Mouse (Mus musculus) heart, adult 2 months (tissue): ENCODE results near the gene Ccdc40. TPM values are rescaled to one million over a fixed set of nuclear protein-coding genes. Genes with fewer than 3 reads are reported as not detected.
A peak's percentile ranks its signal among the peaks of the same experiment; 100 is the strongest.

ENCODE experiments used
- DNase-seq, 2 experiments: peaks; one replicate each; pipeline ENCODE4 v3.0.0; 2021
- H3K27ac ChIP-seq: fragments of 200-600 bp; 2 replicates; pipeline ENCODE4 v1.8.1; 2022
- H3K27me3 ChIP-seq: fragments of 200-500 bp; 2 replicates; pipeline ENCODE4 v1.6.1; 2012; ENCODE audit warnings: mild to moderate bottlenecking, low read length, inconsistent platforms, mixed read lengths; ENCODE audit not compliant: control insufficient read depth, insufficient read depth
- H3K36me3 ChIP-seq: fragments of 200-500 bp; 2 replicates; pipeline ENCODE4 v1.6.1; 2012; ENCODE audit warnings: low read length, inconsistent platforms; ENCODE audit not compliant: control insufficient read depth, insufficient read depth
- H3K4me1 ChIP-seq: fragments of 200-500 bp; 2 replicates; pipeline ENCODE4 v1.6.1; 2011; ENCODE audit warnings: low read length; ENCODE audit not compliant: control insufficient read depth, insufficient read depth
- H3K4me3 ChIP-seq: fragments of 200-600 bp; 2 replicates; pipeline ENCODE4 v1.8.1; 2022
- H3K79me2 ChIP-seq: fragments of 200-500 bp; replicated peaks from 2 replicates; pipeline ENCODE4 v1.6.1; 2012; ENCODE audit warnings: mild to moderate bottlenecking, inconsistent platforms, low read length, moderate library complexity, mixed read lengths; ENCODE audit not compliant: control insufficient read depth, insufficient read depth
- H3K9ac ChIP-seq: fragments of 200-500 bp; 2 replicates; pipeline ENCODE4 v1.6.1; 2012; ENCODE audit warnings: low read depth, mild to moderate bottlenecking, control low read depth, inconsistent platforms, low read length, mixed read lengths
- CTCF ChIP-seq: fragments of 200-600 bp; IDR thresholded peaks from 2 replicates; pipeline ENCODE4 v1.8.1; 2022; ENCODE audit warnings: antibody characterized with exemption, mild to moderate bottlenecking, moderate library complexity
- EP300 ChIP-seq: fragments of 200-500 bp; IDR thresholded peaks from 2 replicates; pipeline ENCODE4 v1.6.1; 2011; ENCODE audit warnings: low read depth, low read length, control low read depth; ENCODE audit not compliant: insufficient read depth
- POLR2A ChIP-seq: fragments of 200-500 bp; IDR thresholded peaks from 2 replicates; pipeline ENCODE4 v1.6.1; 2011; ENCODE audit warnings: mild to moderate bottlenecking, low read depth, low read length, control low read depth; ENCODE audit not compliant: insufficient read depth
- WGBS: fragments of 180-500 bp; shearing (Covaris S2); methylation state at CpG from one replicate; pipeline ENCODE4 v1.1.7; 2018; 5-methylcytosine and 5-hydroxymethylcytosine counted together
- intact Hi-C: fragments of 180-260 bp; cut with DNase I; formaldehyde crosslinking; loops from one replicate; pipeline ENCODE4 v1.15.1; 2025
- polyA plus RNA-seq: library from polyadenylated mRNA; depleted of rRNA; stranded (reverse); fragments of >200 nt; gene quantifications from 2 replicates; pipeline ENCODE4 v1.2.3, GENCODE M21; 2012
- total RNA-seq, 2 experiments: library from RNA; stranded (reverse); gene quantifications; 2 replicates each; pipeline ENCODE4 v1.2.3; 2021

Ccdc40 gene
- total and polyA plus RNA-seq, 3 experiments: 0.21 to 0.59 TPM; not detected in 1

GRCm38 (mm10) chr11:119217861-119218260 lies 10.5 kb upstream of the Ccdc40 start:
- no peak overlapping the region for H3K4me3 ChIP-seq
- H3K79me2 ChIP-seq: no peaks in the 10 kb centered on the region
- no peak overlapping the region for H3K9ac ChIP-seq
- H3K4me1 ChIP-seq: peaks cover 14% of the 10 kb centered on the region
- H3K27ac ChIP-seq: no peak overlapping the region
- no peak for DNase-seq
- TF ChIP-seq CTCF (no peak), POLR2A (no peak), EP300 (no peak)
- 84% methylated on average over 6 of the region's 6 CpGs for WGBS
- no peaks in the 10 kb centered on the region for H3K27me3 ChIP-seq
- intact Hi-C loops: no loop called here
- no peaks in the 10 kb centered on the region for H3K36me3 ChIP-seq

DNA sequence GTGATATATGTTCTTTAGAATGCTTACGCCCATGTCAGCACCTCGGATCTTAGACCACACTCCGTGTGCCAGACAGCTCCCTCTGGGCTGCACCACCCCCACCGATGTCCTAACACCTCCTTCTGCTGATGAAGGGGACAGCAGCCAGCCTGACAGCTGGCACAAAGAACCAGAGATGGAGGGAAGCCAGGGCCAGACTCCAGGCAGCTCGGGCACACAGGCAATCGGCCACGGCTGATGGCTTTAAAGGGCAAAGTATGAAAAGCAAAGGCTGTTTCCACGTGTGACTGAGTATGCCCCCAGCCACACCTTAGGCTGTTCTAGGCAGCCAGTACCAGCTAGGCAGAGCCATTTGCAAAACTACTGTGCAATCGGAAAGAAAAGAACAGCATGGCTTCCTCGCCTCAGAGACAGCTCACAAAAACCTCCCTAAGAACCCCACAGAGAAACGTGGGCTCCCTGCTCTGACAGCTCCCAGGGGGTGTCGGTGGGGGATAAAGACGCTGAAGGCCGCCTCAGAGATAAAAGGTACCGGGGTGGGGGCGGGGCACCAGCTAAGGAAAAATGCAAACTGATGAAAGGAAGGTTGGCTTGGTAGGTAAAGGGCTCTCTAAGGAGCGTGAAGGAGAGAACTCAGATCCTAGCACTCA lies 8.4 kb upstream of the Ccdc40 start:
- peak overlapping the region; percentile 68 for H3K27ac ChIP-seq

DNA sequence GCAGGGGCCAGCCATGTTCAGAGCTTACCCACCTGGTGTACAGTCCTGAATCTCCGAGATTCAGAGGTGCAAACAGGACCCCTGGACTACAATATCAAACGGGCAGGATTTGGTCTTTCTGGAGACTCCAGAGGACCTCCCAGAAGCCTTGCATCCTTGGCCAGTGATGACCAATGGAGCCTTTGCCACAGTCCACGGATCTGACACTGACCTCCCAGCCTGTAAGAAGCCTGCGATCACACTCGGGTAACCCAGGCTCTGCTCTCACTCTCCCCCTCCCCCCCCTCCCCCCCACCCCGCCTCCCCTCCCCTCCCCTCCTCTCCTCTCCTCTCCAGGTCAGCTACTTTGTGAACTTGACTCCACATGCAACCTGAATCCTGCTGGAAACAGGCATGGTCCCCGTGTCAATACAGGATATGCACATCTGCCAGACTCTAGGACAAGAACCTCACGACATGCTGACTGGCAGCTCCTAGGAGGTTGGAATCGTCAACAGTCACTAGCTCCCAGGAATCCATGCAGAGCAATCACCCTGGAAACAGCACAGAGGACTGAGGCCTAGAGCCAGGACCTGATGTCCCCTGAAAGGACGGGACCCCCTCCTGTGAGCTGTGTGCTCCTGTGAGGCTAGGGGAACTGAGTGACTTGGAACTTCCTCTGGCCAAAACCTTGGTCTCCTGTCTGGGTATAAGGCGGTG lies 6.4 kb upstream of the Ccdc40 start:
- Histone ChIP-seq H3K79me2 (no peaks in the 10 kb centered on the region), H3K27me3 (no peaks in the 10 kb centered on the region), H3K9ac (no peak overlapping the region), H3K4me3 (no peak overlapping the region), H3K4me1 (peaks cover 2% of the 10 kb centered on the region; the same call in 1 of the 2 replicates), H3K27ac (no peak overlapping the region), H3K36me3 (no peaks in the 10 kb centered on the region)
- no peak for TF ChIP-seq POLR2A
- no peak for TF ChIP-seq EP300
- no peak for TF ChIP-seq CTCF
- DNase-seq: no peak
- WGBS: 60% methylated on average over 10 of the region's 11 CpGs
- intact Hi-C loops: no loop called here

More for the DNA sequence above, 8.4 kb upstream of the Ccdc40 start:
- Histone ChIP-seq H3K4me1 (peaks cover 13% of the 10 kb centered on the region), H3K36me3 (no peaks in the 10 kb centered on the region), H3K9ac (peak overlapping the region; percentile 18), H3K4me3 (no peak overlapping the region), H3K27me3 (no peaks in the 10 kb centered on the region), H3K79me2 (no peaks in the 10 kb centered on the region)
- TF ChIP-seq EP300 (0 out of 2 replicates have a peak, but pooled peaks have one; percentile 24), CTCF (peak; percentile 14), POLR2A (no peak)
- WGBS: 42% methylated on average over 17 of the region's 17 CpGs
- intact Hi-C loops: no loop called here
- peak; percentile 72 to 81 for DNase-seq

- TF ChIP-seq CTCF (no peak), POLR2A (no peak), EP300 (no peak)
- WGBS: 74% methylated on average over 20 of the region's 20 CpGs
- Histone ChIP-seq H3K4me3 (no peak overlapping the region), H3K9ac (no peak overlapping the region), H3K4me1 (peaks cover 2% of the 10 kb centered on the region; the same call in 1 of the 2 replicates), H3K79me2 (no peaks in the 10 kb centered on the region), H3K27me3 (no peaks in the 10 kb centered on the region), H3K27ac (no peak overlapping the region), H3K36me3 (no peaks in the 10 kb centered on the region)
- intact Hi-C loops: no loop called here
- no peak for DNase-seq
These were observed 5.1 kb upstream of the Ccdc40 start for GRCm38 (mm10) chr11:119223124-119223890.

GRCm38 (mm10) chr11:119224926-119225325 lies 3.4 kb upstream of the Ccdc40 start:
- no peak overlapping the region for H3K27ac ChIP-seq
- H3K4me1 ChIP-seq: no peaks in the 10 kb centered on the region; the same call in 1 of the 2 replicates
- no peak overlapping the region for H3K4me3 ChIP-seq
- TF ChIP-seq EP300 (no peak), CTCF (no peak), POLR2A (no peak)
- no peak for DNase-seq
- intact Hi-C loops: no loop called here
- H3K27me3 ChIP-seq: no peaks in the 10 kb centered on the region
- H3K79me2 ChIP-seq: no peaks in the 10 kb centered on the region
- no peaks in the 10 kb centered on the region for H3K36me3 ChIP-seq
- H3K9ac ChIP-seq: no peak overlapping the region
- 88% methylated on average over 6 of the region's 6 CpGs for WGBS
